Mouse (Mus musculus): ENCODE data around the gene Olfr1392. TPM values are rescaled to one million over a fixed set of nuclear protein-coding genes. Genes with fewer than 3 reads are reported as not detected.
"Not testable (repeated sequence)": the region's sequence is repeated elsewhere in the genome, so short reads cannot be mapped to it uniquely, and the experiment has no call there.

The Olfr1392 gene
- polyA plus RNA-seq, 1 experiment = not detected

DNA sequence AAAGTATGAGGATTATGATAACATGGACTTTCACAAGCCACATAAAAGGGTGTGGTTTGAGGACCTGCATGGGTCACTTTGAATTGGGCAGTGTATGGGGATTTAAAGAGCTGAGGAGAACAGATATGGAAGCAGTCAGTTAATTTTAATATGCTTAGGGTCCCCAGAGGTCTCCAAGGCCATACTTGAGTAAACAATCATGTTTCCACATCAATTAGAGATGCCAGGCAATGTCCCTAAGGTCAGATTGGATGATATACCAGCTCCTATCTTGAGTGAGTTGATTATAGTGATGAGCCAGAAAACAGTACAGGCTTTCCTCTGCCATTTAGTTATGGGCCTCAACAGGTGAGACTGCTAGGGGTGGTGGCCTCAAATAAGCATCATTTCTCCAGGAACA is 19.4 kb downstream of the Olfr1392 start, which contains the start of gene Olfr10:
Olfr10 (plus strand) TSS at position 301 of the 400 bp plus-strand sequence.
- Histone ChIP-seq H3ac (ENCODE audit: control insufficient read depth, insufficient read length) (no peak within 1 kb of the TSS), H3K4me3 (no peak within 1 kb of the TSS), H3K79me2 (ENCODE audit: control insufficient read depth, insufficient read depth) (no peaks in the 10 kb centered on the region), H3K4me2 (ENCODE audit: low read depth) (no peak within 1 kb of the TSS), H3K27me3 (ENCODE audit: control insufficient read depth, insufficient read depth, insufficient read length) (no peaks in the 10 kb centered on the region), H3K36me3 (ENCODE audit: control insufficient read depth, insufficient read depth) (no peaks in the 10 kb centered on the region)
- TF ChIP-seq E2F4 (IDR thresholded peaks at IDR 0.05; ENCODE audit: insufficient read depth) (no peak), TCF3 (IDR thresholded peaks at IDR 0.05; ENCODE audit: insufficient read length, low read depth) (no peak), TCF12 (IDR thresholded peaks at IDR 0.05; ENCODE audit: insufficient read depth, poor library complexity, severe bottlenecking) (no peak), REST (IDR thresholded peaks at IDR 0.05; ENCODE audit: insufficient read depth, insufficient read length) (no peak)

DNA sequence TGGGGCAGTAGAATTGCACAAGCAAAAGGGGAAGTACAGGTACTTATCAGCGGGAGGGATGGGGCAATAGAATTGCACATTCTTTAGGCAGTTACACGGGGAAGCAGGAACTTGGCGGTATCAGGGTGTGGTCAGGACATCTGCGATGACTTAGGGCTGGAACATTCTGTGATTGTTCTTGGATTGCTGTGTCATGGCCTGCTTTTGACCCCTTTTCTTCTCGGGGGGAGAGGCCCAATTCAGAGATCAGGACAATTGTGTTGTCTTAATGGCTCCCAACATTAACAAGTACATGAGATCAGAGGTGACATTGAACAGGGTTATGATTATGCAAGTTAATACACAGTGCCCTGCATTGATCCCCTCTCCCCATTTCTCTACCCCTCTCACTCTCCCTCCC is 23.5 kb downstream of the Olfr1392 start:
- not testable (repeated sequence) for H3ac ChIP-seq (ENCODE audit: control insufficient read depth, insufficient read length); H3K4me2 ChIP-seq (ENCODE audit: low read depth); H3K27me3 ChIP-seq (ENCODE audit: control insufficient read depth, insufficient read depth, insufficient read length); H3K4me3 ChIP-seq; H3K36me3 ChIP-seq (ENCODE audit: control insufficient read depth, insufficient read depth); H3K79me2 ChIP-seq (ENCODE audit: control insufficient read depth, insufficient read depth)

GRCm38 (mm10) chr11:49322442-49322841 is 37.4 kb downstream of the Olfr1392 start, which contains the start of gene Olfr1391:
Olfr1391 (plus strand) TSS chr11:49322742.
- Histone ChIP-seq H3K27me3 (ENCODE audit: control insufficient read depth, insufficient read depth, insufficient read length) (no peaks in the 10 kb centered on the region), H3K4me2 (ENCODE audit: low read depth) (no peak within 1 kb of the TSS), H3K36me3 (ENCODE audit: control insufficient read depth, insufficient read depth) (no peaks in the 10 kb centered on the region), H3K4me3 (no peak within 1 kb of the TSS), H3K79me2 (ENCODE audit: control insufficient read depth, insufficient read depth) (no peaks in the 10 kb centered on the region), H3ac (ENCODE audit: control insufficient read depth, insufficient read length) (no peak within 1 kb of the TSS)
- TF ChIP-seq POLR2AphosphoS2 (IDR thresholded peaks at IDR 0.05; ENCODE audit: insufficient read length, low read depth) = no peak
- TF ChIP-seq MYOG (IDR thresholded peaks at IDR 0.05; ENCODE audit: control insufficient read depth in 1 of 3, insufficient read depth in 1 of 3, insufficient read length in 2 of 3, low read depth in 2 of 3) = no peak
- no peak for TF ChIP-seq TCF3 (IDR thresholded peaks at IDR 0.05; ENCODE audit: insufficient read length, low read depth)
- no peak for TF ChIP-seq CEBPB (IDR thresholded peaks at IDR 0.05; ENCODE audit: insufficient read depth, poor library complexity, severe bottlenecking)
- no peak for TF ChIP-seq POLR2A (IDR thresholded peaks at IDR 0.05; ENCODE audit: insufficient read length, low read depth)
- TF ChIP-seq MYOD1 (IDR thresholded peaks at IDR 0.05; ENCODE audit: control insufficient read depth in 1 of 3, insufficient read length in 2 of 3, low read depth in 2 of 3) = no peak

GRCm38 (mm10) chr11:49326726-49327125 is 41.6 kb downstream of the Olfr1392 start:
- Histone ChIP-seq H3K36me3 (ENCODE audit: control insufficient read depth, insufficient read depth) (no peaks in the 10 kb centered on the region), H3K79me2 (ENCODE audit: control insufficient read depth, insufficient read depth) (no peaks in the 10 kb centered on the region), H3K27me3 (ENCODE audit: control insufficient read depth, insufficient read depth, insufficient read length) (no peaks in the 10 kb centered on the region), H3ac (ENCODE audit: control insufficient read depth, insufficient read length) (no peak overlapping the region), H3K4me3 (no peak overlapping the region), H3K4me2 (ENCODE audit: low read depth) (no peak overlapping the region)
- TF ChIP-seq USF1 (IDR thresholded peaks at IDR 0.05; ENCODE audit: low read depth) (no peak), MYOD1 (IDR thresholded peaks at IDR 0.05; ENCODE audit: control insufficient read depth in 1 of 3, insufficient read length in 2 of 3, low read depth in 2 of 3) (no peak), CEBPB (IDR thresholded peaks at IDR 0.05; ENCODE audit: insufficient read depth, poor library complexity, severe bottlenecking) (no peak), TCF12 (IDR thresholded peaks at IDR 0.05; ENCODE audit: insufficient read depth, poor library complexity, severe bottlenecking) (no peak), MAX (IDR thresholded peaks at IDR 0.05; ENCODE audit: low read depth) (no peak), MYOG (IDR thresholded peaks at IDR 0.05; ENCODE audit: control insufficient read depth in 1 of 3, insufficient read depth in 1 of 3, insufficient read length in 2 of 3, low read depth in 2 of 3) (no peak), TCF3 (IDR thresholded peaks at IDR 0.05; ENCODE audit: insufficient read length, low read depth) (no peak), REST (IDR thresholded peaks at IDR 0.05; ENCODE audit: insufficient read depth, insufficient read length) (no peak), POLR2A (IDR thresholded peaks at IDR 0.05; ENCODE audit: insufficient read length, low read depth) (no peak), SRF (IDR thresholded peaks at IDR 0.05; ENCODE audit: control insufficient read depth, insufficient read length, low read depth) (no peak), POLR2AphosphoS2 (IDR thresholded peaks at IDR 0.05; ENCODE audit: insufficient read length, low read depth) (no peak), E2F4 (IDR thresholded peaks at IDR 0.05; ENCODE audit: insufficient read depth) (no peak)

- no peak overlapping the region for H3K4me3 ChIP-seq
- no peak for TF ChIP-seq REST (IDR thresholded peaks at IDR 0.05; ENCODE audit: insufficient read depth, insufficient read length)
- no peak for TF ChIP-seq TCF12 (IDR thresholded peaks at IDR 0.05; ENCODE audit: insufficient read depth, poor library complexity, severe bottlenecking)
- no peak for TF ChIP-seq POLR2A (IDR thresholded peaks at IDR 0.05; ENCODE audit: insufficient read length, low read depth)
- no peak for TF ChIP-seq TCF3 (IDR thresholded peaks at IDR 0.05; ENCODE audit: insufficient read length, low read depth)
- no peak for TF ChIP-seq USF1 (IDR thresholded peaks at IDR 0.05; ENCODE audit: low read depth)
- no peak for TF ChIP-seq SRF (IDR thresholded peaks at IDR 0.05; ENCODE audit: control insufficient read depth, insufficient read length, low read depth)
- TF ChIP-seq MYOD1 (IDR thresholded peaks at IDR 0.05; ENCODE audit: control insufficient read depth in 1 of 3, insufficient read length in 2 of 3, low read depth in 2 of 3) = no peak
- TF ChIP-seq POLR2AphosphoS2 (IDR thresholded peaks at IDR 0.05; ENCODE audit: insufficient read length, low read depth) = no peak
- TF ChIP-seq E2F4 (IDR thresholded peaks at IDR 0.05; ENCODE audit: insufficient read depth) = no peak
- TF ChIP-seq CEBPB (IDR thresholded peaks at IDR 0.05; ENCODE audit: insufficient read depth, poor library complexity, severe bottlenecking) = no peak
- no peaks in the 10 kb centered on the region for H3K79me2 ChIP-seq (ENCODE audit: control insufficient read depth, insufficient read depth)
- no peaks in the 10 kb centered on the region for H3K36me3 ChIP-seq (ENCODE audit: control insufficient read depth, insufficient read depth)
- H3K27me3 ChIP-seq (ENCODE audit: control insufficient read depth, insufficient read depth, insufficient read length) = no peaks in the 10 kb centered on the region
- H3K4me2 ChIP-seq (ENCODE audit: low read depth) = no peak overlapping the region
- H3ac ChIP-seq (ENCODE audit: control insufficient read depth, insufficient read length) = no peak overlapping the region
These were observed 44.6 kb downstream of the Olfr1392 start for GRCm38 (mm10) chr11:49329686-49330085.

All from myocyte (in vitro differentiated cells).